Mouse (Mus musculus) retina, postnatal 7 days (tissue): ENCODE data around the gene G6pc2.

ENCODE experiments used
- DNase-seq: peaks from one replicate; pipeline ENCODE4 v3.0.0-alpha.2; 2012; ENCODE audit warnings: low read depth, low spot score

The G6pc2 gene

GRCm38 (mm10) chr2:69234976-69235678 is 24.3 kb downstream of the G6pc2 start:
- DNase-seq: peak; percentile 4

DNA sequence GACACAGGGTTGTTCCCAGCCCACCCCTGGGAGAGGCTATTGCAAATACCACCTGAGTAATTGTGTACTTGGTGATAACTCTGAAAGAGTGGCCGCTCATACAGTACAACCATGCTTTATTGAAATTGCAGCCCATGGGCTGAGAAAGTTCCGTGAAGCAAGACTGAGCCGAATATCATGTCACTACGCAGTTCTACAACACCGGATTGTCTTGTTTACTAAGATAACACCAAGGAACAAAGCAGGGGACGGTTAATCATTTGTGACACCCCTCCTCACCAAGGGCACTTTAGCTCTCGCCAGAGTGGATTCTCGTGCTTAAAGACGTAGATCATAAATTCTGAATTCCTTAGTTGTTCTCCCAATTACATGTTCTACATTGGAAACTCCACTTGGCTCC is 28.4 kb downstream of the G6pc2 start:
- no peak for DNase-seq

DNA sequence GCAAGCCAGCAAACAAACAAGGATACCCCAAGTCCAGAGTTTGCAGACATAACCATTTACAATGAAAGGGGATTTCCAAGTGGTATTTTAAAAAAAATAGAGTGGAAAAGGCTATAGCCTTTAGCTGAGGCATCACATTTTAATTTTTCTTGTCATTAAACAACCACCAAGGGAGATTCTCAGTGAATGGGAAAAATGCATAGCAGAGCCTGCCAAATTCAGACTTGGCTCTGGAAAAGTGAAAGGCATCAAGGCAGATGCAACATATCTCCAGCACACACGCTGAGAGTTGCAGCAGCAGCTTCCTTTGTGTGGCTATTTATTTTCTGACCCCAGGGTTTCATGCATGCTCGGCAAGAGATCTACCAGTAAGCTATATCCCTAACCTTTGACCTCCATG is 34.1 kb downstream of the G6pc2 start:
- DNase-seq: no peak

DNA sequence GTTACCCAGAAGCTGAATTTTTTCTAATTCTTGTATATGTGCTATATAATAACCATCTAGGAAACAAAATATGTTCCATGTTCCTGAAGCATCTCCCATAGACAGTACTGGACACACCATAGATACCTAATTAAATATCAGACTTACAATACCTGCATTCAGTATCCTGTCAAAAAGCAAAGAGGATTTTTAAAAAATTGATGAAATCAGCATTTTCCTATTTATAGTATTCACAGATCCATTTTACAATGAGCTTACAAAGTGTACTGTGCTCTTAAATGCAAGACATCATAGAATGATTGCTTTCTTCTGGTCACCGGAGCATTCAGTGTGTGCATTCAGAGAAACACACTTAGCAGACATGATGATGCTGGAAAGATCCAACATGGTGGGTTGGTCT is 36.2 kb downstream of the G6pc2 start:
- DNase-seq: no peak

DNA sequence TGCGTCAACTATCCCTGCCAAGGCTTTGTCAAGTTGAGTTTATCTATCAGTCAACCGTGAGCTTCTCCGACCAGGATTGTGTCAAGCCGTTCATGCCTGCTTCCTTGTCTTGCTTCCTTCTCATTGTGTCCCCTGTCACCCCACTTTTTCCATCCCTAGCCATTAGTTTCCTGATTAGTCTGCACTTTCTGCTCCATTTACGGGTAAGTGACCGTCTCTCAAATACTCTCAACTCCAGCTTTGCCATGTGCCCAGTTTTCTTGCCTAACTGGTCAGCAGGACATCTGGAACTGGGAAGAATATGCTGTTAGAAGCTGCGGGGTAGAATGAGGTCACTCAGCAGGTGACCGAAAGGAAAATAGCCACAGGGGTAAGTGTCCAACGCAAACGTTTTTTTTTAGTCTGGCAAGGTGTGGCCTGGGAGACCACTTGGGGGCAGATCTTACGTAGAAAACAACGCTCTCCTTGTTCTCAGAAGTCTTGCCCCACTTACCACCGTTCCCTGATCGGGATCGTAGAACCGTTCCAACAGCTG is 37.4 kb downstream of the G6pc2 start:
- DNase-seq: peak; percentile 8

- no peak for DNase-seq
These were observed 53.3 kb downstream of the G6pc2 start for GRCm38 (mm10) chr2:69264069-69264618.

GRCm38 (mm10) chr2:69275875-69276274 is 65.0 kb downstream of the G6pc2 start:
- no peak for DNase-seq
